Mouse (Mus musculus) embryo, embryonic 10 days (tissue): ENCODE measurements around the gene Cldn1.

Experiments
- DNase-seq: peaks from one replicate; pipeline ENCODE4 v3.0.0-alpha.2; 2015; ENCODE audit warnings: low spot score

Cldn1 gene

DNA sequence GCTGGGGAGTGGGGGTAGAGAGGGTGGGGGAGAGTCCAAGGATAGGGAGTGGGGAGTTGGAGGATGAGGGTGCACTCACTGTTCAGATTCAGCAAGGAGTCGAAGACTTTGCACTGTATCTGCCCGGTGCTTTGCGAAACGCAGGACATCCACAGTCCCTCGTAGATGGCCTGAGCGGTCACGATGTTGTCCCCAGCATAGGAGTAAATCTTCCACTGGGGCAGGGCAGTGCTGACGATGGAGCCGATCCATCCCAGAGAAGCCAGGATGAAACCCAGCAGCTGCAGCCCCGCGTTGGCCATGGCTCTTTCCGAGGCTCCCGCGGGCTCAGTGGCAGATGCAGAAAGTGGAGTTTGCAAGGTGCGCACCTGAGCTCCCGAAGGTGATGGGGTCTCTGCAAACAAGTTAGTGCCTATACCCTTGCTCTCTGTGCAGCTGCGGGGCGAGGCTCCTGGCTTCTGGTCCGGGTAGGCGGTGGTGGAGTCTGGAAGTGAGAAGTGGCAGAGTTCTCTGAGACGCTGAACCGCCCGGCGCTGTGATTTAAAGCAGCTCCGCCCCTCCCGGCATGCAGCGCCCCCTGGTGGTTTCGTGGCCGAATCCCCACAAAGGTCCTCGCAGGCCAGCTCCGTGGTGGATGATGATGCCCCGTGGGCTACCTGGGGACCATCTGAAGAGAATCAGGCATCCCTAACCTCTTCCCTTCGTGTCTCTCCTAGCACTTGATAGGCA, at the start of gene Cldn1:
Cldn1 (minus strand) TSS at position 517 of the 729 bp plus-strand sequence.
- DNase-seq, result peak; percentile 87

DNA sequence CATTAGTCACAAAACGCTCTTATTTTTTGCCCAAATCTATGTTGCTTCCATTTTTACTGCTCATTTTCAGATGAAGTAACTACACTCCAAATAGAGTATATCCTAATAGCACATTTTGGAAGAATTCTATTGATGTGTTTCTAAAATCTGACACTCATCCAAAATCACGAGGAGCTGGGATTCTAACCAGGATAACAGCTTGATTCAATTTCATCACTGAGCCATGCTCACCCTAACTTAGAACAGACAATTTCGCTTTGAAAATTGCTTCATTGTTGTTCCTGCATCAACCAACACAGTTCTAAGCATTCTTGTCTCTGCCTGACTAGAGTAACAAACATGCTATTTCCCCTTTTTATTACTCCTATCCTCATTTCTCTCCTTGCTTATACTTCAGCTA, 47.0 kb upstream of the Cldn1 start:
- DNase-seq, result no peak

DNA sequence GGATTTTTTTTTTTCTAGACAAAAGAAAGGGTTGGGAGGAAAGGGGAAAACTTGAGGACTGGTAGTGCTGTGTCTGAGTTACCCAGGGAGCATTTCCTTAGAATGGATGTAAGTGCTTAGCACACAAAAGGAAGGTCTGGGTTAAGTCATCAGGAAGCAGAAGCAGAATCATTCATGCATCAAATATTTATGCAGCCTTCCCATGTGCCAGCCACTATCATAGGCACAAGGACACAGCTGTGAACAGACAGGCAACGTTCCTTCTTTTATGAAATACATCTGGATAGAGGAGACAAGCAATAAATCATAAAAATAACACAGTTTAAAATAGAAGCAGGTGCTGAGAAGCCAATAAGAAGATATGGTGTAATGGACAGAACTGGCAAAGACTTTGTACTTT, 32.4 kb upstream of the Cldn1 start:
- no peak for DNase-seq

DNA sequence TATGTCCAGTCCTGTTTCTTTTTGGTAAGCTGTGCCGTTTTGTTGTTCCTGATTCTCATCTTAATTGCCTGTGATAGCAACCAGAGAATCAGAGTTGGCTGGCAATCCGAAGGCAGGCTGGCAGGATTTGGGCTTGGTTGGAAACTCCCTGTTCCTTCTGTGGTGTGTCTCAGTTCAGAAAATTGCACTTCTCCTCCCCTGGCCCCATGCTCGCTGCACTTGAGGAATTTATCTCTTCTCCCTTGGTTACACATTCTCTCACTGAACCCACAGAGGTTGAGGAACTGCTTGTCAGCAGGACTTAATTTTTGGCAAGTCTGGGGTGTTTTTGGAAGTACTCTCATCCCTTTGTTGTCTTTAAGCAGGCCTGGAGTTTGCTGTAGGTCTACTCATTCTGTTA, 29.3 kb upstream of the Cldn1 start:
- no peak for DNase-seq

DNA sequence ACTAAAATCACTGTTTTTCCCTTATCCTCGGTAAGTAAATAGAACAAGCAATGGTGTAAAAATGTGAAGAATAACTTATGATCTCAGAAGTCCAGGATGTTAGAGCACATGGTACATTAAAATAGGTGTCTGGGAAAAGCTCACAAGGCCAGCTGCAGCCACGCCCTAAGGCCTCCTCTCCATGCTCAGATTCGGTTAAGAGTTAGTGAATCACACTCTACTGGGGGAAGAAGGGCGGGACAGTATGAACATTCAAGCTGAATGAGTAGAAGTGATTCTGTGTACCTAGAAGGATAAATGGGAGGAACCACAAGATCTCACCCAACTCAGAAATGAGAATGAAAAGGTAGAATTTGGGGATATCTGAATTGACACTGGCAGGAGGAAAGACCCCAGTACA, 28.9 kb upstream of the Cldn1 start:
- DNase-seq, result no peak

GRCm38 (mm10) chr16:26390936-26391335, 19.3 kb upstream of the Cldn1 start:
- no peak for DNase-seq

DNA sequence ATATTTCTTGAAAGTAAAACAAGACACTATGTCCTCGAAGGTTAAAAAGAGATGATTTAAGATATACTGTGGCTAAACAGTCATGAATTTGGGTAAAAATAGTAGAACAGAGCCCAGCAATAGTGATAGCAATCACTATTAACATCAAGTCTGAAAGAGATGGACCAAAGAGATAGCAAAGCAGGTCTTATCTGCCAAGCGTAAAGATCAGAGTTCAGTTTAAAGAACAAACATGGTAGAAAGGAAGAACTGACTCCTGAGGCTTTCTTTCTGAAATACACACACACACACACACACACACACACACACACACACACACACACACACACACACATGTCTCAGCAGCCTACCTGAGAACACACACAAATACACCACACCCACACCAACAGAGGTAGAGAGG, 14.5 kb upstream of the Cldn1 start:
- DNase-seq, result no peak

DNA sequence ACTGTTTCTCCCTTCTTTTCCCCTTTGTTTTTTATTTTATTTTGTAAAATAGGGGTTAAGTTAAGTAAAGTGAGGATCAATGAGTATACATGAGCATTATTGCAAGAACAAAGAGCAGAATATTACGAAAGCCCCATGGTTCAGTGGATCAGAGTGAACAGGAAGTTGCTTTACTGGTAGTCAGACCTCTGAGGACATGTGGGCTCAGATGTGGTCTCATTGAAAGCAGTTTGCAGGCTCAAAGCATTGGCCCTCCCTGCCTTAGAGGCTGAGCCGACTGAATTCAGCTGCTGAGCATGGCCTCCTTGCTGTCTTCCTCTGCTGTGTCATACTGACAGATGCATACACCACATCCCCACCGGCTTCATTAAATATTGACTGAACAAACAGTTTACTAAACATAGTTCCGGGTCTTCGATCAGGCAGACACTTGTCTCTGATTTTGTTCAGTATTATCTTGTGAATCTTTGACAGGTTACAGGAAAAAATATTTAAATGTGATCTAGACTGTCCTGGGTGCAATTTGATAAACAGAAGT, 12.5 kb upstream of the Cldn1 start:
- no peak for DNase-seq

DNA sequence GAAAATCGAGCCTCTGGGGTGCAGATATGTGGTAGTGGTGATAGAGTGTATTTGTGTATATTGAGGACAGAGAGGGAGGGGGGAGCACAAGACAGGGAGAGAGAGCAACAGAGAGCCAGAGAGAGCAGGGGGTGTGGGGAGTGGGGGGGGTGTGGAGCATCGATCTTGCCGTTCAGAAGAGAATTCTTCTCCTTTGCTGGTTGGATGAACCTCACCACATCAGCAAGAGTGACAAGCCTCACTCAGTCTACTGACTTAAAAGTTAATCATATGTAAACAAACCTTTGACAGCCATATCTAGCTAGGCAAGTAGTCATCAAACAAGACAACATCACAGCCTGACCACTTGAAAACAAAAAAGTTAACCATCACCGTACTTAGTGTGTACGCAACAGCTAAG, 5.5 kb upstream of the Cldn1 start:
- no peak for DNase-seq

DNA sequence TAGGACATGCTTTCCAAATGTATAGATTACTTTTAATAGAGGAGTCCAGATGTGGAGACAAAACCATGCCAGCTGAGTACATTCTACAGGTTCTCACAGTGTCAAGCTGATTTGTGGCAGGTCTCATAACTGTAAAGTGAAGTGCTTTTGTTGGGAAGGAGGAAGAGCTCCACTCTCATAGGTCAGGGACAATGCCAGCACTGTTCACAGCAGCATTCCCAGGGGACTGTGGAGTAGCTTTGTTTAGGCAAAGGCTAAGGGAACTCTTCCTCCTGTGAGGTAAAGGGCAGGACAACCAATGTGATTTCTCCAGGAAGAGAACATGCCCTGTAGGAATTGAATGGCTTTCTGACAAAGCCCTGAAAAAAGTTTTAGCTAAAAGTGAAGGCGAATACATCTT, 1.5 kb downstream of the Cldn1 start:
- peak; percentile 21 for DNase-seq

GRCm38 (mm10) chr16:26369044-26369730, 2.5 kb downstream of the Cldn1 start:
- DNase-seq, result no peak

DNA sequence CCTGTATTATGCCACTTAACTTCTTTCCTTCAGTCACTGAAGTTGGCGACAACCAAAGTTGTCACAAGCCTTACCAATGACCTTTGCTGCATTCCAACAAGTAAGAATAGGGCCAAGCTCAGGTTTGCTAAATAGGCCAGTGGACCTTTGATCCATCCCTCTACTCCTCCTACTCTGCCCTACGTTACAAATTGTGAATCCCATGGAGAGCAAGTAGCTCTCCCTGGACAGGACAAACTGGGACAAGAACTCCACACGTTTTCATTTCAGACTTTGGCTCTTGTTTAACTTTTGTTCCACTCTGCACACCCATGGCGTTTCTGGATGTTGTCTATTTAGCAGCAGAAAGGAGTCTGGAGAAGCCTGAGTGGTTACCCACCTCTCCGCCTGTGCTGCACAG, 3.5 kb downstream of the Cldn1 start:
- no peak for DNase-seq

DNA sequence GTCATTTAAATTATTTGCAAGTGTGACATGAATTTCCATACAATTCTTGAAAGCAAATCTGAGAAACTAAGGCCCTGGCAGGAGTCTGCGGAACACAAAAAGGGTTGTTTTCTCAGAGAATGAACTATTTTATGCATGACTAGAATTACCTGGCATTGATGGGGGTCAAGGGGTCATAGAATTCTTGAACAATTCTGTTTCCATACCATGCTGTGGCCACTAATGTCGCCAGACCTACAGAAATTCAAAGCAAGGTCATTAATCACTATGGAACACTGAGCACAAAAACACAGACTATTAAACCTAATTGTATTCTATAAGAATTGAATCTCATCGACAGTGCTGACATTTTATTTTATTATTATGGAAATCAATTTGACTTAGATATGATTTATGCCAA, 10.9 kb downstream of the Cldn1 start:
- peak; percentile 59 for DNase-seq

GRCm38 (mm10) chr16:26359619-26360018, 12.0 kb downstream of the Cldn1 start:
- peak; percentile 5 for DNase-seq

- no peak for DNase-seq
Measured at GRCm38 (mm10) chr16:26358898-26359297, 12.7 kb downstream of the Cldn1 start.

- no peak for DNase-seq
Measured at GRCm38 (mm10) chr16:26357863-26358780, 13.5 kb downstream of the Cldn1 start.

DNA sequence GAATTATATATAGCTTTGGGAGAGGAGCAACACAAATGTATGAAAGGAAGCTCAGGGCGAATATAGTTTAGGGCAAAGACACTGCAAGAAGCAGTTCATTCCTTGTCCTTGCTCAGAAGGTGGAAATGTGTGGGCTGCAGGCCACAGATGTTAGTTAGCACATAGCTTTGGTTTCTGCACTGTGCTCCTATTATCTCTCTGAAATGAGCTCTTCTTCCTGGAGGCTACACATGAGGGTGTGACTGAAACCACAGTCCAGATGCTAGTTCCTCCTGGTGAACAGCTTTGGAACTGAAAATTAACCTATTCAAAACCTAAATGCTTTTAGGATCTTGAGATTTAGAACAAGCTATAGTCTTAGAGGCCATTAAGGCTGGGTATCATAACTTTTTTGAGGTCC, 16.1 kb downstream of the Cldn1 start:
- no peak for DNase-seq

DNA sequence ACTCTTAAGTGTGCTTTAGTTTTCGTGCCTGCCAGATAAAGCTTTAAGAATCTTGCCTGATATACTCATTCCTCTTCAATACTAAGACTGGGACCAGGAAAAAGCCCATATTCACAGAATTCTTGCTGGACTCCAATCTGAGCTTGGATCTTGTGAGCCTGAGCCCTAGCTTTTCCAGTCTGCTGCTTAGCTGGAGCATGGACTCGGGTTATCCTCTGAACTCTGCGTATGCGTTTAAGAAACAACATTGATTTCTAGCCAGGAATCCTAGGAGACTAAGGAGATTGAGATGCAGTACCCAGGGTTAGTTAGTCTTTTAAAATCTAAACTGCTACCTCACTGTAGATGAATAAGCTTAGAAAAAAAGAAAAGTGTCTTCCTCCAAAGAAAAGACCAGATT, 20.9 kb downstream of the Cldn1 start:
- no peak for DNase-seq

DNA sequence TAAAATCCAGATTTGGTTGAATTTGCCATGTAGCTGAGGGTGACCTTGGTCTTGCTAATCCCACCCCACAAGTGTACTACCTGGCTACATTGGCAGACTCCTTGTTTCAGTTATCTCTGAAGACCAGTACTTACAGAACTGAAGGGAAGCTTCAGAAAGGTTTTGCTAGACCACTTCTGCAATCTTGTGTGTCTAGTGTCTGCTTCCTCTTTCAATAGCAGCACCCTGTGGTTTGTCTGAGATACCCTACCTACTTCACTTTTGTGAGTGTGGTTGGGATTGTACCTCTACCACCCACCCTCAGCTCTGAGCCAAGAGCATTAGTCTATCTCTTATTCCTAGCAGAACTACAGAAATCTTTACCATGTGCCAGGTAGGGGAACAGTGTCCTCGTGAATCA, 22.8 kb downstream of the Cldn1 start:
- no peak for DNase-seq

GRCm38 (mm10) chr16:26316281-26316680, 55.4 kb downstream of the Cldn1 start:
- DNase-seq, result no peak

GRCm38 (mm10) chr16:26314815-26315214, 56.8 kb downstream of the Cldn1 start:
- no peak for DNase-seq

GRCm38 (mm10) chr16:26309402-26309801, 62.2 kb downstream of the Cldn1 start:
- no peak for DNase-seq
